Mouse (Mus musculus) bone marrow macrophage, adult 2 months (primary cell): ENCODE results near the gene Fam219a.

Experiments
- CTCF ChIP-seq: IDR thresholded peaks from 2 replicates; pipeline ENCODE4 v1.5.1; 2012; ENCODE audit warnings: low read depth, mild to moderate bottlenecking, low read length, moderate library complexity
- POLR2A ChIP-seq: IDR thresholded peaks from 2 replicates; pipeline ENCODE4 v1.6.1; 2012; ENCODE audit warnings: mild to moderate bottlenecking, low read depth, low read length, borderline replicate concordance

GRCm38 (mm10) chr4:41615661-41616599, 46.6 kb upstream of the Fam219a start:
- TF ChIP-seq CTCF (peak; percentile 20; the same call in 1 of the 2 replicates), POLR2A (no peak)
